16 mouse cellular contexts compared by ENCODE assay signal in genomic region chr1:152065527-152065926, GRCm38 (mm10). TPM values are rescaled to one million over a fixed set of nuclear protein-coding genes. Genes with fewer than 3 reads are reported as not detected.
A peak's percentile ranks its signal among the peaks of the same experiment; 100 is the strongest.
DNase-seq lines count a peak whose midpoint lies in the region; TF ChIP-seq lines count a peak whose summit lies in the region.
"Had no signal": no experiment of that assay in that cellular context is flagged by ENCODE, and none has a peak within 500 bp of the region (broad histone marks: within the 10 kb centered on the region; RNA-seq: fewer than 3 reads in every experiment).

No protein-coding gene starts in this region.

- peaks cover 39% of the 10 kb centered on the region for H3K4me1 ChIP-seq in cerebellum, adult 2 months (ENCODE audit: control insufficient read depth, insufficient read depth, low read length)

- H3K4me3 ChIP-seq in cerebellum, adult 2 months (replicated peaks; ENCODE audit: insufficient read depth, low read depth, low read length), result no peak overlapping the region
- H3K4me3 ChIP-seq: embryonic facial prominence, embryonic 13.5 days; embryonic facial prominence, embryonic 15.5 days; erythroblast, embryonic 14.5 days; forebrain, embryonic 10.5 days; forebrain, embryonic 12.5 days had no signal

- peak in 1 of 2 experiments; percentile 66 for DNase-seq in cerebellum, adult 2 months
- no peak for DNase-seq in cerebellum, adult 11-12 months
- DNase-seq in cerebellum, postnatal 25 days, result peak; percentile 44 to 45
- DNase-seq in cerebellum, postnatal 36 days, result no peak
- DNase-seq in brain, adult 2 months (ENCODE audit: low read depth, low spot score), result peak; percentile 62
- DNase-seq in T-cell, adult 2 months (ENCODE audit: low spot score), result no peak
- DNase-seq: adrenal gland, adult 8-10 months; adrenal gland, postnatal 14 days; adrenal gland, postnatal 36 days; cerebellum, postnatal 10 days; embryo, embryonic 11 days had no signal

- no peak for TF ChIP-seq CTCF in cerebellum, adult 2 months (IDR thresholded peaks at IDR 0.05; ENCODE audit: borderline replicate concordance, insufficient read depth, low read depth, low read length)

- no peaks in the 10 kb centered on the region for H3K27me3 ChIP-seq in cerebellum, adult 2 months (ENCODE audit: control insufficient read depth, insufficient read depth, low read length)
- H3K27me3 ChIP-seq: embryonic facial prominence, embryonic 13.5 days; embryonic facial prominence, embryonic 15.5 days; forebrain, embryonic 12.5 days had no signal

- peak overlapping the region; percentile 50; the same call in 1 of the 2 replicates for H3K27ac ChIP-seq in cerebellum, adult 2 months (ENCODE audit: insufficient read depth, low read length)
- H3K27ac ChIP-seq: embryonic facial prominence, embryonic 13.5 days; embryonic facial prominence, embryonic 15.5 days; forebrain, embryonic 10.5 days; forebrain, embryonic 12.5 days had no signal

- TF ChIP-seq POLR2A in cerebellum, adult 2 months (IDR thresholded peaks at IDR 0.05; ENCODE audit: borderline replicate concordance, insufficient read depth, low read length), result no peak

- 34% methylated on average over 7 of the region's 7 CpGs for WGBS in cerebellum, adult 2 months

RNA-seq across cellular contexts. Expression of gene 1700025G04Rik, which starts 24.4 kb away (rescaled TPM):
- polyA plus RNA-seq in cerebellum, adult 2 months (2012; rRNA removed), result 27.9 and 29.8 TPM in 2 replicates

Comparison
In these comparisons a context has a peak if more than half of its experiments do, and no peak if none do; other contexts are left out.
1. DNase-seq: peak in cerebellum, postnatal 25 days (2 of 2) and brain, adult 2 months (single experiment); none in cerebellum, adult 11-12 months (single experiment), cerebellum, postnatal 36 days (0 of 2) and T-cell, adult 2 months (single experiment).